Mouse (Mus musculus) liver, embryonic 14.5 days (tissue): Measurements from ENCODE around the gene Gcgr. TPM values are rescaled to one million over a fixed set of nuclear protein-coding genes. Genes with fewer than 3 reads are reported as not detected.

ENCODE experiments used
- ATAC-seq: fragments of 200-750 bp; cut with Nextera tagmentation; 2 replicates; pipeline ENCODE4 v1.8.0; 2017; ENCODE audit warnings: moderate number of reproducible peaks, mild to moderate bottlenecking, moderate library complexity; ENCODE audit not compliant: insufficient read depth
- DNase-seq, 3 experiments: peaks; one replicate each; pipeline ENCODE4 v3.0.0-alpha.2; 2012 to 2013; ENCODE audit warnings: low read depth in 3 of 3, low spot score in 3 of 3
- H3K27ac ChIP-seq: fragments of 300-500 bp; sonication (generic); 2 replicates; pipeline ENCODE4 v1.5.1; 2014; ENCODE audit warnings: moderate library complexity, mild to moderate bottlenecking, control low read depth, inconsistent platforms
- H3K27me3 ChIP-seq: fragments of 300-500 bp; sonication (generic); 2 replicates; pipeline ENCODE4 v1.6.1; 2014; ENCODE audit warnings: mild to moderate bottlenecking, low read length, moderate library complexity; ENCODE audit not compliant: control insufficient read depth, insufficient read depth
- H3K36me3 ChIP-seq: fragments of 300-500 bp; sonication (generic); replicated peaks from 2 replicates; pipeline ENCODE4 v1.6.1; 2014; ENCODE audit warnings: low read depth; ENCODE audit not compliant: control insufficient read depth, insufficient read depth
- H3K4me1 ChIP-seq, 2 experiments: fragments of 200-500 bp in 1 of 2; fragments of 300-500 bp in 1 of 2; sonication (generic) in 1 of 2; replicated peaks; 2 replicates each; pipeline ENCODE4 v1.6.1; 2012 to 2014; ENCODE audit warnings: antibody characterized with exemption in 1 of 2, inconsistent platforms in 1 of 2, low read length in 1 of 2; ENCODE audit not compliant: control insufficient read depth in 2 of 2, insufficient read depth in 2 of 2
- H3K4me2 ChIP-seq: fragments of 300-500 bp; sonication (generic); 2 replicates; pipeline ENCODE4 v1.6.1; 2014; ENCODE audit warnings: low read depth, mild to moderate bottlenecking, control low read depth, moderate library complexity
- H3K4me3 ChIP-seq, 2 experiments: fragments of 200-500 bp in 1 of 2; fragments of 300-500 bp in 1 of 2; sonication (generic) in 1 of 2; 2 replicates each; pipeline ENCODE4 v1.5.1; 2012 to 2014; ENCODE audit warnings: low read depth in 2 of 2, low read length in 2 of 2, mild to moderate bottlenecking in 2 of 2, control low read depth in 1 of 2, inconsistent platforms in 1 of 2, moderate library complexity in 1 of 2; ENCODE audit not compliant: insufficient read depth in 1 of 2
- H3K9ac ChIP-seq: fragments of 300-500 bp; sonication (generic); replicated peaks from 2 replicates; pipeline ENCODE4 v1.6.1; 2014; ENCODE audit warnings: mild to moderate bottlenecking, control low read depth, moderate library complexity
- H3K9me3 ChIP-seq: fragments of 300-500 bp; sonication (generic); 2 replicates; pipeline ENCODE4 v1.6.1; 2016; ENCODE audit warnings: low read length, mixed read lengths; ENCODE audit not compliant: control insufficient read depth
- CTCF ChIP-seq: IDR thresholded peaks from 2 replicates; pipeline ENCODE4 v1.5.1; 2016; ENCODE audit warnings: antibody characterized with exemption, low read depth, control low read depth
- EP300 ChIP-seq: IDR thresholded peaks from 2 replicates; pipeline ENCODE4 v1.6.1; 2016; ENCODE audit warnings: antibody characterized with exemption, low read depth
- WGBS: fragments of 180-500 bp; shearing (Covaris S2); extraction: QIAGEN DNeasy Blood & Tissue Kit; methylation state at CpG from one replicate; pipeline ENCODE4 v1.1.7; 2014; ENCODE audit not compliant: insufficient replicate concordance; 5-methylcytosine and 5-hydroxymethylcytosine counted together
- polyA plus RNA-seq, 2 experiments: library from polyadenylated mRNA; depleted of rRNA in 1 of 2; stranded (reverse) in 1 of 2; unstranded in 1 of 2; fragments of >200 nt; fragmentation: Nextera tagmentation in 1 of 2; extraction: Ambion mirVana in 1 of 2; gene quantifications; 2 replicates each; pipeline versions ENCODE4 v1.2.1 to v1.2.3; 2012 to 2014

Gene Gcgr
- polyA plus RNA-seq, 2 experiments = 11.6 to 19.8 TPM

DNA sequence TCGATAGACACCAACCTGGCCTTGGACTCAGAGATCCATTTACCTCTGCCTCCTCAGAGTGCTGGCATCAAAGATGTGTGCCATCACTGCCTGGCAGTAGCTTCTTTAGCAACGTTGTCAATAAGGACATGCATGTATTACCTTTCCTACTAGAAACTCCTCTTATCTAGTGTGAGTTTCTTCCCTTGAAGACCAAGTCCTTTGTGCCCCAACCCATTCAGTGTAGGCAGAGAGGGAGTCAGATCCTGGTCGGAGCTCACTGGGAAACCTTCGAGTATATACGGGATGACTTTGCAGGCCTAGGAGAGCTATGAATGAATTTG lies 43.7 kb downstream of the Gcgr start:
- ATAC-seq (no peak), DNase-seq (no peak)
- 32% methylated on average over 5 of the region's 5 CpGs for WGBS
- peaks cover 29% of the 10 kb centered on the region for H3K36me3 ChIP-seq
- H3K9ac ChIP-seq = peak overlapping the region; percentile 91
- H3K9me3 ChIP-seq = no peaks in the 10 kb centered on the region
- H3K27ac ChIP-seq = peak overlapping the region; percentile 18
- TF ChIP-seq EP300 (no peak), CTCF (no peak)
- peaks cover 17 to 24% of the 10 kb centered on the region in 2 experiments for H3K4me1 ChIP-seq
- peak overlapping the region; percentile 81 to 83 for H3K4me3 ChIP-seq
- H3K27me3 ChIP-seq = no peaks in the 10 kb centered on the region
- peak overlapping the region; percentile 98 for H3K4me2 ChIP-seq

DNA sequence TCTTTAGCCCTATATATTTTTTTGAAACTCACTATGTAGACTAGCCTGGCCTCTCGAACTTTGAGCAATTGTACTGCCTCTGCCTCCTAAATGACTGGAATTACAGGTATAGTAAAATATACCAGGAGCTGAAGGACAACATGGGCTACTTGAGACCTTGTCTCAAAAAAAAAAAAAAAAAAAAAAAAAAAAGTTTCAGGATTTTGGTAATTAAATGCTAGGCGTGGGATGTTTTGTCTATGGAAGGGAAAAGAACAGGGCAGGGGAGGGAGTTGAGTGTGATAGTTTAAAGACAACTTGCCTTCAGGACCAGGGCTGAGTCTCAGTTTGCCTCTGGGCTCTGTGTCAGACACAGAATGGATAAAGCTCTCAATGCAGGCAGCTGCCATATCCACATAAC lies 44.5 kb downstream of the Gcgr start:
- peaks cover 29% of the 10 kb centered on the region for H3K36me3 ChIP-seq
- H3K4me3 ChIP-seq = no peak overlapping the region
- DNase-seq = no peak
- TF ChIP-seq CTCF = no peak
- no peak for TF ChIP-seq EP300
- H3K27me3 ChIP-seq = no peaks in the 10 kb centered on the region
- peaks cover 21 to 27% of the 10 kb centered on the region in 2 experiments for H3K4me1 ChIP-seq
- no peaks in the 10 kb centered on the region for H3K9me3 ChIP-seq
- H3K27ac ChIP-seq = no peak overlapping the region
- no peak overlapping the region; the same call in 1 of the 2 replicates for H3K4me2 ChIP-seq
- 68% methylated on average over 2 of the region's 2 CpGs for WGBS
- ATAC-seq = no peak
- no peak overlapping the region for H3K9ac ChIP-seq

DNA sequence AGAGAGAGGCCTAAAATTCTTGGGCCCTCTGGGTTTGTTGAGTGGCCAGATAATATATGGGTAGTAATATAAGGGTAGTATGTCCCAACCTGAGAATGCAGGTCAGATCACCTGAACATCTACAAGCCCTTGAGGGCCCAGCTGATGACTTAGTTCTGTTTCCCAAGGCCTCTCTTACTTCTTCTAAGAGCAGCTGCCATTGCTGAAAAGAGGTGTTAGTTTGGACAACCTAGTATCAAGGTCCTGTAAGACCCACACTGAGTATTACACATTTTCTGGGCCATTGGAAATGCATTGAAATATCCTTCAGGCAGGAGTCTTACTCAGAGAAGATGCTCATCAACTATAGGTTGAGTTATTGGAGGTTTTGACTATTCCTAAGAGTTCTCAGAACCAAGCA lies 45.4 kb downstream of the Gcgr start:
- Histone ChIP-seq H3K9ac (no peak overlapping the region), H3K36me3 (peaks cover 21% of the 10 kb centered on the region), H3K4me2 (no peak overlapping the region), H3K27ac (peak overlapping the region; percentile 26; the same call in 1 of the 2 replicates), H3K9me3 (no peaks in the 10 kb centered on the region), H3K4me3 (no peak overlapping the region), H3K27me3 (no peaks in the 10 kb centered on the region), H3K4me1 (peaks cover 26 to 31% of the 10 kb centered on the region in 2 experiments)
- ATAC-seq = no peak
- no peak for DNase-seq
- TF ChIP-seq EP300 = no peak
- no peak for TF ChIP-seq CTCF

DNA sequence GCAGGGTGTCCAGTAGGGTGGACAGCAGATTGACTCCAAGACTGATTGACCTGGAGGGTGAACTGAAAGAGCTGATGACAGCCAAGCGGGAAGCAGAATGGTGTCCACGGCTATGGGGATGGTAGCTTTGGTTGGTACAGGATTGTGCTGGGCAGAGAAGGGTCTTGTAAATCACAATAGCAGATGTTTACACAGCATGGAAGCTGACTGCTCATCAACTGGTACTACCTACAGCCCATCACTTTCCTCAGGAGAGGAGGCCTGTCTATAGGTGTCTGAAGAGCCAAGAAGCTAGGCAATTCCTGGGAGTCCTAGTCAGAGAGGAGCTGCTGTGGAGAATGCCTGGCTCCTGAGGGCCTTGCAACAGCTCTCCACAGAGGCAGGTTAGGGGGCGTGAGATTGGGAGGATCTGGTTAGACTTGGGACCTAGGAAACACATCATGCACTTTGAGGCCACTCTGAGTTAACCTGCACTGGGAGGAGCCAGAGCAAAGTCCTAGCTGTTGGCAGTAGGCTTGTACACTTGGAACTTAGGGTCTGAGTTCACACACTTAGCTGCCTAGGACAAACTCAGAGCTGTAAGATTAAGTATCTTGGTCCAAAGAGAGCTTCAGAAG lies 46.0 kb downstream of the Gcgr start:
- H3K4me2 ChIP-seq = peak overlapping the region; percentile 11; the same call in 1 of the 2 replicates

DNA sequence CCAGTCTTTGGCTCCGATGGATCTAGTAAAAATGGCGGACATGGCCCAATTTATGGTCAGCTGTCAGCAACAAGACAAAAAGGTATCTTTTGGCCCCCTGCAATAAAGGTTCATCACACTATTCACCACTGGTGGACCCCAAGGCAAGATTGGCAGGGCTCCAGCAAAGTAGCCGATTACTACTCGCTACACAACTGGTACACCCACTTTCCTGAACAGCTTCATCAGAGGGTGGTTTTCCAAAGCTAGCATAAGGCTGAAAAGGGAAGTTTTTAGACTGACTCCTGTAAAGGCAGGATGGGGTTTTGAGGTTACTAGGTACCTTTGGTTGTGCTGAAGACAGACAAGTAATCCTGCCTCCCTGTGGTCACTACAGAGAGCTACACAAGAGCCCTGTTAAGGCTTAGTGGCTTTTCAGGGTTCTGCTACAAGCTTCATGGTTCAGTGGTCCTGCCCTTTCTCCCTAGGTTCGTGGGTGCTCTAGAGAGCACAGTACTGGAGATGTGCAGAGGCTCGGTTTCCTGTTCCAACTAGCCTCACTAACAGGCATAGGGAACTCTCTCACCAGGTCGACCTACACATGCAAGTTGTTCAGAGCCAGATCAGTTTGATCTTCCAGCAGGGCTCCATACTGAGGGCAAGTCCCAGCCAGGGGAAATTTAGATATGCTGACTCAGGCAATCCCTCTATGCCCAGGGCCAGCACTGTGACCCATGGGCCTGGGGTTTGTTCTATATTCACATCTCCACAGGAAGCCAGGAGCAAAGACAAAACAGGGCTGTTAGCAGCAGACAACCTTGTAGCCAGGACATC lies 46.9 kb downstream of the Gcgr start:
- Histone ChIP-seq H3K4me1 (peaks cover 22 to 25% of the 10 kb centered on the region in 2 experiments), H3K27me3 (no peaks in the 10 kb centered on the region), H3K9ac (no peak overlapping the region), H3K9me3 (no peaks in the 10 kb centered on the region), H3K27ac (peak overlapping the region; percentile 41), H3K4me2 (peak overlapping the region; percentile 11), H3K4me3 (no peak overlapping the region), H3K36me3 (peaks cover 18% of the 10 kb centered on the region)
- DNase-seq (no peak), ATAC-seq (no peak)
- 71% methylated on average over 7 of the region's 7 CpGs for WGBS
- no peak for TF ChIP-seq EP300
- peak; percentile 50 for TF ChIP-seq CTCF

More for the DNA sequence above, 46.0 kb downstream of the Gcgr start:
- 82% methylated on average over 3 of the region's 3 CpGs for WGBS
- Histone ChIP-seq H3K36me3 (peaks cover 18% of the 10 kb centered on the region), H3K9me3 (no peaks in the 10 kb centered on the region), H3K4me1 (peaks cover 21 to 25% of the 10 kb centered on the region in 2 experiments), H3K9ac (no peak overlapping the region), H3K27me3 (no peaks in the 10 kb centered on the region), H3K27ac (peak overlapping the region; percentile 41), H3K4me3 (no peak overlapping the region)
- no peak for DNase-seq
- no peak for TF ChIP-seq CTCF
- TF ChIP-seq EP300 = no peak
- no peak for ATAC-seq
